Mouse (Mus musculus): ENCODE measurements at regions not wholly inside any gene's neighbourhood (a gene's known extent, or its start where the extent isn't known, plus 50 kb on each side); places are given as distances from the start of the nearest gene placed in this dataset.

DNA sequence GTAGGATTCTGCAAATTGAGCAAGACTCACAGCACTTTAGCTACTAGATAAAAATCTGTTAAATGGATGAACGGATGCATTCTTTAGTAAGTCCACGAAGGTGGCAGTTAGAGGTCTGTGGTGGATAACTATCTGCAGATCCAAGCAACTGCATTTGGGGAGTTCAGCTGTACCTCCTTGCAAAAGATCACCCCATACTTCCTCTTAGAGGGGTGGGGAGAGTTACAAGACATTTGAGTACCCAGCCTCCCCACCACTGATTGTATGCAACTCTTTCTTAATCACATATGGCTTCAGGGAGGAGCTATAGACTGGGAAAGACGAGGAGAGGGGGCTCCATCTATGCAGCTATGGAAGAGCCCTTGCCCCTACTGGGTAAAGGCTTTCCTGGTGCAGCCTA is 144.1 kb downstream of the Postn start:
- Histone ChIP-seq H3K36me3 (no peaks in the 10 kb centered on the region), H3K27ac (replicated peaks) (no peak overlapping the region), H3K4me1 (replicated peaks) (no peaks in the 10 kb centered on the region), H3K9ac (no peak overlapping the region), H3K4me2 (no peak overlapping the region), H3K9me3 (no peaks in the 10 kb centered on the region), H3K27me3 (no peaks in the 10 kb centered on the region), H3K4me3 (no peak overlapping the region)
- no peak for ATAC-seq (ENCODE audit: low FRiP score, low read depth)
- WGBS, result 78% methylated on average over 3 of the region's 3 CpGs

DNA sequence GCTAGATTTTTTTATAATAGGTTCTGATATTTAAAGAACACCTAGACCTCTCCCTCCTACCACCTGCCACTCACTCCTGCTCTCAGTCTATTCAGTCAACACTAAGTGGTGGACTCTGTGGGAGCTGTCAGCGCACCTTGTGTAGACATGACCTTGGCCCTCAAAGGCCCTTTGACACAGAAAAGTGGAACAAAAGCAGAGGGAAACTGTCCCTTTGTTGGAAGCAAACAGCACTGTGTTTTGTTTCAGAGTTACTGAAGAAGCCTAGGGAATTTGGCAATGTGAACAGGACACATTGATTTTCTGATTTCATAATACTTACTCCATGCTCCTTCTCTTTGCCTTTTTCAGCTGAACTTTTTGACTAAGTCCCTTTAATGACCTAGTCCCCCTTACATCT is 146.7 kb downstream of the Postn start:
- Histone ChIP-seq H3K27ac (replicated peaks) (no peak overlapping the region), H3K9me3 (no peaks in the 10 kb centered on the region), H3K36me3 (no peaks in the 10 kb centered on the region), H3K4me1 (replicated peaks) (no peaks in the 10 kb centered on the region), H3K9ac (no peak overlapping the region), H3K4me3 (no peak overlapping the region), H3K4me2 (no peak overlapping the region), H3K27me3 (no peaks in the 10 kb centered on the region)
- 62% methylated on average over 1 of the region's 1 CpGs for WGBS
- no peak for ATAC-seq (ENCODE audit: low FRiP score, low read depth)

DNA sequence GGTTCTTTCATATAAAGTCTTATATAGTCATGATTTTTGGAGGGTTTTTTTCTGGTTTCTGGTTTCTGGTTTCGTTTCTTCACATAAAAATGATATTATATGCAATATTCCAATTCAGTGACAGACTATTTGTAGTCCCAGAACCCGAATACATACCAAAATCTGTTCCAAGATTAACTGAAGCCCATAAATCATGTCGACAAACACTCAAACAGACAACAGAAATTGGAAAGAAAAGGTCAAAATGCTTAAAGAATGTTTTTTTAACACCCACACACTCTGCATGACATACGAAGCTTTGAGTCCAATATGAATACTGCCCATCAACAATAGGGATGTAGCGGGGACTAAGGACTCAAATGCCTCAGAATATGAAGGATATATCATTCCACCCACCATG is 148.0 kb downstream of the Postn start:
- no peaks in the 10 kb centered on the region for H3K36me3 ChIP-seq
- no peaks in the 10 kb centered on the region for H3K9me3 ChIP-seq
- no peak for ATAC-seq (ENCODE audit: low FRiP score, low read depth)
- no peaks in the 10 kb centered on the region for H3K4me1 ChIP-seq (replicated peaks)
- no peak overlapping the region for H3K4me2 ChIP-seq
- no peak overlapping the region for H3K9ac ChIP-seq
- no peak overlapping the region for H3K27ac ChIP-seq (replicated peaks)
- no peak overlapping the region for H3K4me3 ChIP-seq
- WGBS, result 76% methylated on average over 5 of the region's 5 CpGs
- no peaks in the 10 kb centered on the region for H3K27me3 ChIP-seq

DNA sequence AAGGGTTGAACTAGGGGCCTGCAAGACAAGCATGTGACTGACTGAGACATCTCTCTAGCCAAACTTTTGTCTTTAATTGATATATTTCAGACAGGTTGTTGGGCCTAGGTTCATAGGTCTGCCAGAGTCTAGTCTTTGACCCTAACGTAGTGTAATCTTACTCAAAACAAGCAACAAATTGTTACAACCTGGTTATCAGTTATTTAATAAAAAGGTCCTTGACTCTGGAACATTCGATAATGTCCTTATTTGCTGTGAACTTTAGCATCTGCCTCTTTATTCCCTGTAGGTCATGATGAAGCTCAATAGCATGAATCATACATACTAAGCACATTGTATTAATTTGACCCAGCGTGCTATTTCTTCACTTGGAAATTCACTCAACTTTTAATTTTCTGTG is 156.3 kb downstream of the Postn start:
- H3K9me3 ChIP-seq, result no peaks in the 10 kb centered on the region
- H3K4me1 ChIP-seq (replicated peaks), result no peaks in the 10 kb centered on the region
- H3K27ac ChIP-seq (replicated peaks), result no peak overlapping the region
- no peak for ATAC-seq (ENCODE audit: low FRiP score, low read depth)
- H3K4me3 ChIP-seq, result no peak overlapping the region
- H3K9ac ChIP-seq, result no peak overlapping the region
- 89% methylated on average over 3 of the region's 3 CpGs for WGBS
- H3K4me2 ChIP-seq, result no peak overlapping the region
- H3K27me3 ChIP-seq, result no peaks in the 10 kb centered on the region
- no peaks in the 10 kb centered on the region for H3K36me3 ChIP-seq

DNA sequence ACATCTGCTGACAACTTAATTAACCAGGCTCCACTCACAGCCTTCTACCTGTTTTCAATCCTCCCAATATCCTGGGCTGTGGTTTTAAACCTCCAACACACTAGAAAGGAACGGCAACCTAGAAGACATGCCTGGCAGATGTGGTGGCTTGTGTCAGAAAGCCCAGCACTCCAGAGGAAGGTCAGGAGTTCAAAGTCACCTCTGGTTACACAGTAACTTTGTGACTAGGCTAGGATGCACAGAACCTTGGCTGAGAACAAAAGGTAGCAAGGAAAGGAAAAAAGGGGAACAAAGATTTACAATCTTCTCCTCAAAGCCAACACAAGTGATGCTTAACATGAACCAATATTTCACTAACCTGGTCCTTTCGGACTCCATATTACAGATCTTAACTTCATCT is 161.8 kb downstream of the Postn start:
- no peak for ATAC-seq (ENCODE audit: low FRiP score, low read depth)
- no peak overlapping the region for H3K27ac ChIP-seq (replicated peaks)
- H3K4me1 ChIP-seq (replicated peaks), result no peaks in the 10 kb centered on the region
- H3K36me3 ChIP-seq, result no peaks in the 10 kb centered on the region
- no peak overlapping the region for H3K4me3 ChIP-seq
- WGBS, result 88% methylated on average over 2 of the region's 2 CpGs
- no peaks in the 10 kb centered on the region for H3K9me3 ChIP-seq
- H3K9ac ChIP-seq, result no peak overlapping the region
- H3K4me2 ChIP-seq, result no peak overlapping the region
- H3K27me3 ChIP-seq, result no peaks in the 10 kb centered on the region

DNA sequence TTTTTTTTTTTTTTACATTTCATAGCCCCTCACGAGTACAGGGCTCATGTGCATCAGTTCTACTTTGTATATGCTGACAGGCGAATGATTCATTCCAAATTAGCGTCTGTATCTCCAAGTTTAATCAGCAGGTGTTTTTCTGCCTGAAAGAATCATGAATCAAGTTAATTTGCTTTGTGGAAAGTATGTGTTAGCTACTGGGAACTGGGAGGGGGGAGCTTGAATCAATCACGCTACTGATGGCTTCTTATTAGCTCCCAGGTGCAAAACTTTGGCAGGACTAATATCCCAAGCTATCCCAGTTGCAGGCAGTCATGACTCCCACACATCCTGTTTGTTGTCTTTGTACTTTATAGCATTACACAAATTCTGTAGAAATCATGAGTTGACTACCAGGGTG is 165.7 kb downstream of the Postn start:
- no peak overlapping the region for H3K9ac ChIP-seq
- no peaks in the 10 kb centered on the region for H3K9me3 ChIP-seq
- WGBS, result 76% methylated on average over 4 of the region's 4 CpGs
- no peaks in the 10 kb centered on the region for H3K27me3 ChIP-seq
- H3K4me1 ChIP-seq (replicated peaks), result no peaks in the 10 kb centered on the region
- H3K27ac ChIP-seq (replicated peaks), result no peak overlapping the region
- H3K4me2 ChIP-seq, result no peak overlapping the region
- no peak for ATAC-seq (ENCODE audit: low FRiP score, low read depth)
- H3K36me3 ChIP-seq, result no peaks in the 10 kb centered on the region
- H3K4me3 ChIP-seq, result no peak overlapping the region

DNA sequence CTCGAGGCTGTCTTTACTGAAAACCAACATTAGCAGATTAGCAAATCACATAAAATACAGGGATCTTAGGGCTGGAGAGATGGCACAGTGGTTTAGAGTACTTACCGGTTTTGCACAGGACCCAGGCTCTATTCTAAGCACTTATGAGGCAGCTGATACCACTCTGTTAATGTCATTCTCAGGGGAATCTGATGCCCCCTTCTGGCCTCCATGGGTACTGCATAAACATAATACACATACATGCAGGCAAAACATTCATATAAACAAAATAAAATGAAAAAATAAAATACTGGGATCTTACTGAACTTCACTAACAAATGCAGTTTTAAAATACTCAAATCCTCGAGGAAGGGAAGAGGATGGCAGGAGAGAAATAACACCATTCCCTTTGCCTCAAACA is 164.3 kb upstream of the Supt20 start:
- no peak for ATAC-seq (ENCODE audit: low FRiP score, low read depth)
- Histone ChIP-seq H3K4me3 (no peak overlapping the region), H3K4me2 (no peak overlapping the region), H3K36me3 (no peaks in the 10 kb centered on the region), H3K27me3 (no peaks in the 10 kb centered on the region), H3K9me3 (no peaks in the 10 kb centered on the region), H3K27ac (replicated peaks) (no peak overlapping the region), H3K4me1 (replicated peaks) (no peaks in the 10 kb centered on the region), H3K9ac (no peak overlapping the region)
- 79% methylated on average over 3 of the region's 3 CpGs for WGBS

DNA sequence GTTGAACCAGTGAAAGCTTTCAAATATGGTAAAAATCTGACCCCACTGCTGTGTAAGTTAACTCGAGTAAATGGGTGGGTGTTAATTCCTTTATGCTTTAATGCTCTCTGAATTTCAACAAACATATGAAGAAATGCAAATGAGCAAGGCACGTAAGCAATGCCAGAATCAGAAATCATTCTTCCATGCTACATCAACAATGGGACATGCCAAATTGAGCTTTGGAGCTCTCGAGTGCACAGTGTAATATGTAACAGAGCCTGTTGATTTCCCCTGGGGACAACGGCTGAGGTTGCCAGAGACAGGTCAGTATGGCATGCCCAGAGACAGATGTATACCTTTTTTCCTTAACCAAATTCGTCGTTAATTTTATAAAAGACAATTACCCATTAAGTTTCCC is 162.4 kb upstream of the Supt20 start:
- H3K4me3 ChIP-seq, result no peak overlapping the region
- 61% methylated on average over 6 of the region's 6 CpGs for WGBS
- H3K4me2 ChIP-seq, result no peak overlapping the region
- no peaks in the 10 kb centered on the region for H3K9me3 ChIP-seq
- no peak overlapping the region for H3K27ac ChIP-seq (replicated peaks)
- H3K36me3 ChIP-seq, result no peaks in the 10 kb centered on the region
- no peak overlapping the region for H3K9ac ChIP-seq
- H3K27me3 ChIP-seq, result no peaks in the 10 kb centered on the region
- ATAC-seq (ENCODE audit: low FRiP score, low read depth), result no peak
- no peaks in the 10 kb centered on the region for H3K4me1 ChIP-seq (replicated peaks)

DNA sequence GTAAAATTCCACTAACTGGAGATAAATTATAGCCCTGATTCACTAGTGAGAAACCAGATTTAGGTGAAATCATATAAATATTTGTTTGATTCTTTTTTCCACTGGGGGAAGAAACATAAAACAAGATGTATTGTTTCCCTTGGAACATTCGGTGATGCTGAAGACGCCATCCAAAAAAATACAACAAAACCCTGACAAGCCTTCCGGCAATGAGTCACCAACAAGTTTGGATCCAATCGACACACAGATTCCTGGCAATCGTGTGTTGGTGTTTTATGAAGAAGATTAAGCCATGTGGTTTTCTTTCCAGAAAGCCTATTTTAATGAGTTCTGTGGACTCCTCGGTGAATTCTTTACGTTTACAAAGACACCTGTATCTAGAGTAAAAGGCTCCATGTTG is 157.2 kb upstream of the Supt20 start:
- Histone ChIP-seq H3K36me3 (no peaks in the 10 kb centered on the region), H3K4me3 (no peak overlapping the region), H3K9me3 (no peaks in the 10 kb centered on the region), H3K27me3 (no peaks in the 10 kb centered on the region), H3K4me2 (no peak overlapping the region), H3K9ac (no peak overlapping the region), H3K27ac (replicated peaks) (no peak overlapping the region), H3K4me1 (replicated peaks) (no peaks in the 10 kb centered on the region)
- no peak for ATAC-seq (ENCODE audit: low FRiP score, low read depth)
- 88% methylated on average over 7 of the region's 7 CpGs for WGBS

DNA sequence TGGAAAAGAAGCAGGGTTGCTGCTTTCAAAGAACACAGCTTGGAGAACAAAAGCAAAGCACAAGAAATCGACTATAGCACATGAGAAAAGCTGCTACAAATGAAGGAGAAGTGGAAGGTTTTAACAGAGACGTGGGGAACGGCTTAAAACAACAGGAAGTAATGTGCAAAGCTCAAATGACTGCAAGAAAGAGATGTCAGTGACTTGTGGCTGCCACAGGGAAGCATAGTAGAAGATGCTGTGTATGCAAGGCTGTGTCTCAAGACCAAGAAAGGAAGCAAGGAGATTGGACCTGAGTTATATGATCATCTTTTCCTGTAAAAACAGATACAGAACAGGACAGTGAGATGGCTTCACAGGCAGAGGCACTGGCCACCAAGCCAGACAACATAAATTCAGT is 154.6 kb upstream of the Supt20 start:
- Histone ChIP-seq H3K36me3 (no peaks in the 10 kb centered on the region), H3K27me3 (no peaks in the 10 kb centered on the region), H3K4me1 (replicated peaks) (no peaks in the 10 kb centered on the region), H3K27ac (replicated peaks) (no peak overlapping the region), H3K4me2 (no peak overlapping the region), H3K9ac (no peak overlapping the region), H3K4me3 (no peak overlapping the region), H3K9me3 (no peaks in the 10 kb centered on the region)
- 64% methylated on average over 3 of the region's 3 CpGs for WGBS
- ATAC-seq (ENCODE audit: low FRiP score, low read depth), result no peak

DNA sequence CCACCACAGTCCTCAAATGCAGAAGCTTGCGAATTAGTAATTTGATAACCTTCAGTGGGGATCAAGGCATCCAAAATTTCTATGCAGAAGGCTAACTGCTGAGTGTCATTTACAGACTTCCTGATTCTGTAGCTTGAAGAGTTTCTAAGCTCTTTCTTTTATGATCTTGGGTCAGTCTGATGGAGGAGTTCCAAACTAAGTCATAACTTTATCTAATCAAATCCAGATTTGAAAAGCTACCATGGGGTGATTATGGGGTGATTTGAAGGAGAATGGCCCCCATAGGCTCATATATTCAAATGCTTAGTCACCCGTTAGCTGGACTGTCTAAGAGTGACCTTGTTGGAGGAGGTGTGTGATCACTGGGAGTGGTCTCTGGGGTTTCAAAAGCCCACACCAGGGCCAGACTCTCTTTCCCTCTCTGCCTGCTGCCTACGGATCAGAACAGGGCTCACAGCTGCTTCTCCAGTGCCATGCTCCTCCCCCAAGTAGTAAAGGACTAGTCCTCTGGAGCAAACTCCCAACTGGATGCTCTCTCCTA is 152.0 kb upstream of the Supt20 start:
- H3K4me2 ChIP-seq, result no peak overlapping the region
- no peaks in the 10 kb centered on the region for H3K36me3 ChIP-seq
- no peak for ATAC-seq (ENCODE audit: low FRiP score, low read depth)
- no peak overlapping the region for H3K27ac ChIP-seq (replicated peaks)
- no peaks in the 10 kb centered on the region for H3K9me3 ChIP-seq
- WGBS, result 76% methylated on average over 3 of the region's 3 CpGs
- H3K27me3 ChIP-seq, result no peaks in the 10 kb centered on the region
- H3K4me3 ChIP-seq, result no peak overlapping the region
- no peaks in the 10 kb centered on the region for H3K4me1 ChIP-seq (replicated peaks)
- no peak overlapping the region for H3K9ac ChIP-seq

DNA sequence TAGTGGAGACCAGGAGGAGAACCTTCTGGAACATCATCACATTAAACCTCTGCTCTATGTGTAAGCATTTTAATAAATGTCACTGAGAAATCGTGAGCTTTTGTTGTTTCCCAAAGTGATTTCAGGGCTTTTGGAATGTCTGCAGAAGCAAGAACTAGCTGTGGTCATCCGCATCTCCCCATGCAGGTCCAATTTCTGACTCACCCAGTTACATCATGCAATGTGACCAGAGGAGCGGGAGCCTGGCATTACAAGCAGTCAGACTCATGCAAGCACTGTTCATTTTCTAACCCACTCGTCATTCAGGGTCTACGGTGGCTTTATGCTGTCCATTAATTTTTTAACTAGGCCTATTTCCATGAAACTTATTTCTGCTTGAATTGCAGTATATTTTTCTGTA is 151.2 kb upstream of the Supt20 start:
- H3K9me3 ChIP-seq, result no peaks in the 10 kb centered on the region
- no peaks in the 10 kb centered on the region for H3K36me3 ChIP-seq
- H3K27me3 ChIP-seq, result no peaks in the 10 kb centered on the region
- no peak for ATAC-seq (ENCODE audit: low FRiP score, low read depth)
- H3K27ac ChIP-seq (replicated peaks), result no peak overlapping the region
- no peak overlapping the region for H3K4me2 ChIP-seq
- H3K9ac ChIP-seq, result no peak overlapping the region
- 86% methylated on average over 5 of the region's 5 CpGs for WGBS
- no peak overlapping the region for H3K4me3 ChIP-seq
- H3K4me1 ChIP-seq (replicated peaks), result no peaks in the 10 kb centered on the region

DNA sequence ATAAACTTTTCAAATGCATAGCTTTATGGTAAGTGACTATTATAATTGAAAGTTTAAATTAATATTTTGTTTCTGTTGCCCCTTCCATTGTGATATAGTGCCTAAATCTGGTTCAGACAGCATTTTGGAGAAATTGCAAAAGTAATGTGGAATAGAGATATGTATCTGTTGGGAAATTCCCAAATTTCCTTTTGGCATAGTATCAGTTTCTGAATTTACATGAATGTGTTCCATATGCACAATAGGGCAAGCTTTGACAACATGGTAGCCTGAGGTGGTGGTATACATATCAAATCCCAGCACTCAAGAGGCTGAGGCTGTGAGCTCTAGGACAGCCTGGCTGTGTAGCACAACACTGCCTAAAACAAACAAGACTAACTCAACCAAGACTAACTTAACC is 147.2 kb upstream of the Supt20 start:
- Histone ChIP-seq H3K9ac (no peak overlapping the region), H3K4me2 (no peak overlapping the region), H3K36me3 (no peaks in the 10 kb centered on the region), H3K27ac (replicated peaks) (no peak overlapping the region), H3K4me1 (replicated peaks) (no peaks in the 10 kb centered on the region), H3K9me3 (no peaks in the 10 kb centered on the region), H3K4me3 (no peak overlapping the region), H3K27me3 (no peaks in the 10 kb centered on the region)
- ATAC-seq (ENCODE audit: low FRiP score, low read depth), result no peak

Measured in hindbrain, embryonic 15.5 days (tissue).